Mouse (Mus musculus): Measurements from ENCODE around the gene Lrmda. TPM values are rescaled to one million over a fixed set of nuclear protein-coding genes. Genes with fewer than 3 reads are reported as not detected.
A peak's percentile ranks its signal among the peaks of the same experiment; 100 is the strongest.

The Lrmda gene
- polyA plus RNA-seq, 1 experiment from 2014 or later: 0.23 TPM

DNA sequence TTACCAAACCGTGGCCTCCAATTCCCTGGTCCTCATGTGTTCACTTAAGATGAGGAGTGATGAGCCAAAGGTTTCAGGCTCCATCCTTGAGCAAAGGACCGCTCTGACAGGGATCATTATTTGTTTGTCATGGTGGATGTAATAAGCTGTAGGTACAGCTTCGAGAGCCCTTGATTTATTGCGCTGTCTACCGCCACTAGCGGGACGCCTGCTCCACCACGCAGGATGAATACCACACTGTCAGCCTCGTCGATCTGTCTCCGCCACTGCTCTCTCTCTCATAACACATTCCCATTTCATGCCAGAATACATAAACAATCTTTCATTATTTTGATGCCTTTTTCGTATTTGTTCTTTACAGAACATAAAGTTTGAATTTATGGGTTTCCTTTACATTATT, 235.9 kb downstream of the Lrmda start:
- no peak overlapping the region for H3K4me3 ChIP-seq (ENCODE audit: low read depth, low read length)
- H3K4me1 ChIP-seq (ENCODE audit: control insufficient read depth, insufficient read depth, low read length): peaks cover 2% of the 10 kb centered on the region; the same call in 1 of the 2 replicates
- WGBS: 93% methylated on average over 12 of the region's 12 CpGs
- H3K4me2 ChIP-seq: no peak overlapping the region
- no peak for DNase-seq (ENCODE audit: low spot score, missing footprints)
- ATAC-seq (ENCODE audit: low FRiP score): no peak
- H3K36me3 ChIP-seq (ENCODE audit: control insufficient read depth, insufficient read depth, low read length): no peaks in the 10 kb centered on the region
- no peaks in the 10 kb centered on the region for H3K9me3 ChIP-seq (ENCODE audit: control insufficient read depth, low read length)
- no peaks in the 10 kb centered on the region for H3K27me3 ChIP-seq (ENCODE audit: control insufficient read depth, insufficient read depth, low read length)
- H3K27ac ChIP-seq (ENCODE audit: low read depth, low read length): no peak overlapping the region
- H3K9ac ChIP-seq (ENCODE audit: low read length): no peak overlapping the region

DNA sequence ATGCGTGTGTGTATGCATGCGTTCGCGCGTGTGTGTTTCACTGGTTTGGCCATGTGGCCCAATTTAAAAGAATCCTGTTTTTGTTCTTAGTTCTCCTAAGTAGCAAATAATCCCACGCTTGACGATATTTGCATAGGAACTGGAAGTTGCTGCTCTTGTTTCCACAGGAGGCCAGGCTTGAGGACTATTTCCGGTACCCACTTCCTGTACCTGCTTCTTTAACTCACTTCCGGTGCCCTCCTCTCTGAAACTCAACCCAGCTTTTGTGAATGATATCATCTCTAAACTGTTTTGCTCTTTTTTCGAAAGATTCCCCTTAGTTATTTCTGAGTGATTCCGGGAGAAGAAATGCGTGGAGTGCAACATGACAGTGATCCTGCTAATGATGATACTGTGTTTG, 236.8 kb downstream of the Lrmda start:
- Histone ChIP-seq H3K4me1 (ENCODE audit: control insufficient read depth, insufficient read depth, low read length) (peaks cover 2% of the 10 kb centered on the region; the same call in 1 of the 2 replicates), H3K27ac (ENCODE audit: low read depth, low read length) (no peak overlapping the region), H3K36me3 (ENCODE audit: control insufficient read depth, insufficient read depth, low read length) (no peaks in the 10 kb centered on the region), H3K4me3 (ENCODE audit: low read depth, low read length) (no peak overlapping the region), H3K27me3 (ENCODE audit: control insufficient read depth, insufficient read depth, low read length) (no peaks in the 10 kb centered on the region), H3K9me3 (ENCODE audit: control insufficient read depth, low read length) (no peaks in the 10 kb centered on the region), H3K4me2 (no peak overlapping the region), H3K9ac (ENCODE audit: low read length) (no peak overlapping the region)
- ATAC-seq (ENCODE audit: low FRiP score) (no peak), DNase-seq (ENCODE audit: low spot score, missing footprints) (no peak)
- 94% methylated on average over 12 of the region's 12 CpGs for WGBS

DNA sequence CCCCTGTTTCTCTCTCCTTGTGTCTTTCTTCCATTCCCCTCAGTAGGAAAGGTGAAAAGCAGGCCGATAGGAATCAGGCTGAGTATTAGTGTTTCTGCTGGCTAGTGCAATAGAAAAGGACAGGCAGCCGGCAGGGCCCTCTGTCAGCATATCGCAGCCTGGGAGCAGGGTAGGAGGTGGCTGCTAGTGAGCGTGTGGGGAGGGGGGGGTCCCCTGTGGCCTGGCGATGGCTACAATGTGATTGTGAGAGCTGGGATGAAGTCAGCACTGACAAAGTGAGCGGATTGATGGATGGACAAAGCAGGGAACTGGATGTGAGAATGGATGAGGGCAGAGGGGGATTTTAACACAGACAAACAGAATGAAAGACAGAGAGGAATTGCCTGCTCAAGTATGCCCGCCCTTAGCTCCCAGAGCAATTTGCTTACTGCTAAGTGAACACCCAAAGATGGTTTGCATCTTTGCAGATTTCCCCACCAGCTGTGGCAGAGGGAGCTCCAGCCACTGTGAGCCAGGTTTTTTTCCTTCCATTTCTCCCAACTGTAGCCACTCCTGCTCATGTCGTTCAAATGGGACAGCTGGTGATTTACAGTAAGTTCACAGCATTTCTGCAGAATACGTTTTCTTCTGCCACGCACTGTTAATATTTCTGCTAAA, 240.0 kb downstream of the Lrmda start:
- H3K4me3 ChIP-seq (ENCODE audit: low read depth, low read length): no peak overlapping the region
- H3K9ac ChIP-seq (ENCODE audit: low read length): no peak overlapping the region
- H3K27ac ChIP-seq (ENCODE audit: low read depth, low read length): no peak overlapping the region; the same call in 1 of the 2 replicates
- H3K9me3 ChIP-seq (ENCODE audit: control insufficient read depth, low read length): no peaks in the 10 kb centered on the region
- no peaks in the 10 kb centered on the region for H3K27me3 ChIP-seq (ENCODE audit: control insufficient read depth, insufficient read depth, low read length)
- ATAC-seq (ENCODE audit: low FRiP score) (peak; percentile 87), DNase-seq (ENCODE audit: low spot score, missing footprints) (peak; percentile 93)
- no peaks in the 10 kb centered on the region for H3K36me3 ChIP-seq (ENCODE audit: control insufficient read depth, insufficient read depth, low read length)
- H3K4me1 ChIP-seq (ENCODE audit: control insufficient read depth, insufficient read depth, low read length): peaks cover 2% of the 10 kb centered on the region; the same call in 1 of the 2 replicates
- no peak overlapping the region; the same call in 1 of the 2 replicates for H3K4me2 ChIP-seq
- 28% methylated on average over 10 of the region's 10 CpGs for WGBS

DNA sequence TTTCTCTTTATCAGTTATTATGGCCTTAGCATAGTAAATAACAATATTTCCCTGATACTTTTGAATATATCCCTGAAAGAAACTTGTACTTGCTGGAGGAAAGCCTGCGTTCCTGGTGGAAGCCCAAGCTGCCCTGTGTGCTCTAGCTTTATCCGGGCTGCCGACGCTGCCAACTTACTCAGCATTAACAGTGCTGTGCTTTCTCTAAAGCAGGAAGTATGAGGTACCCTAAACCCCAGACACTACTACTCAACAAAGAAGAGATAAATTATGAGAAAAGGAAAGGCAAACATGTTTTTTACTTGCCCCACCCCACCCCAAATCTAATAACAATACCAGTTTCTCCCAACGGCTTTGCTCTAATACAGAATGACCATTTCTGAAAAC, 240.5 kb downstream of the Lrmda start:
- ATAC-seq (ENCODE audit: low FRiP score): no peak
- Histone ChIP-seq H3K27me3 (ENCODE audit: control insufficient read depth, insufficient read depth, low read length) (no peaks in the 10 kb centered on the region), H3K4me3 (ENCODE audit: low read depth, low read length) (no peak overlapping the region), H3K9ac (ENCODE audit: low read length) (no peak overlapping the region), H3K9me3 (ENCODE audit: control insufficient read depth, low read length) (no peaks in the 10 kb centered on the region), H3K4me2 (no peak overlapping the region), H3K36me3 (ENCODE audit: control insufficient read depth, insufficient read depth, low read length) (no peaks in the 10 kb centered on the region), H3K4me1 (ENCODE audit: control insufficient read depth, insufficient read depth, low read length) (peaks cover 2% of the 10 kb centered on the region; the same call in 1 of the 2 replicates), H3K27ac (ENCODE audit: low read depth, low read length) (no peak overlapping the region)
- 72% methylated on average over 5 of the region's 5 CpGs for WGBS
- DNase-seq (ENCODE audit: low spot score, missing footprints): no peak

DNA sequence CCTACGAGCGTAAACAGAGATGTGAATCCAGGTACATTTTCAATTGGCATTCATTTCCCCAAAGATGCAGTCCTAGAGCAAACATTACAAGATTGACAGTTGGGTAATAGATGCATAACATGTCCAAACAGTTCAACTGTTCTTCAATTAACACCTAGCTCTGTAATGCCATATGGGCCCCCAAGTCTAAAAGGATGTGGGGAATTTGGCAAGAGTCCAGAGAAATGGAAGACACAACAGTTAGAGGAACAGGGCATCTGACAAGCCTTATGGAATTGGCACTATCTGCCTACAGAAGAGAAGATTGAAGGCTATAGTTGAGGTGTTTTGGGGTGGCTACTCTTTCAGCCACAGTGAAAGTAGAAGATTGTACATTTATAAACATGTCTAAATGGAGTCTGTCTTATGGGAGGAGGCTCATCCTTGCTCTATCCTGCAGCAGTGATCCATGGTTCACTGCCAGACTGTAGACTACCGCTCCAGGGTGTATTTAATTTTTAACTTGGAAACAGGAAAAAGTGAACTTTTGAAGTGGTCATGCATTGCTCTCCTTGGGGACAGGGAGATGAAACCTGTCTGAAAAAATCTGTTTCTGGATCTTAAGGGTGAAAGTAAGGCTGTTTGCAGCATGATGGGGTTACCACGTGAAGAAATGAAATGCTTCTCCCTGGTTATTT, 245.9 kb downstream of the Lrmda start:
- Histone ChIP-seq H3K27me3 (ENCODE audit: control insufficient read depth, insufficient read depth, low read length) (no peaks in the 10 kb centered on the region), H3K9ac (ENCODE audit: low read length) (no peak overlapping the region), H3K27ac (ENCODE audit: low read depth, low read length) (no peak overlapping the region), H3K4me1 (ENCODE audit: control insufficient read depth, insufficient read depth, low read length) (no peaks in the 10 kb centered on the region), H3K4me2 (no peak overlapping the region), H3K36me3 (ENCODE audit: control insufficient read depth, insufficient read depth, low read length) (no peaks in the 10 kb centered on the region), H3K9me3 (ENCODE audit: control insufficient read depth, low read length) (no peaks in the 10 kb centered on the region), H3K4me3 (ENCODE audit: low read depth, low read length) (no peak overlapping the region)
- WGBS: 90% methylated on average over 4 of the region's 4 CpGs
- no peak for DNase-seq (ENCODE audit: low spot score, missing footprints)
- ATAC-seq (ENCODE audit: low FRiP score): no peak

DNA sequence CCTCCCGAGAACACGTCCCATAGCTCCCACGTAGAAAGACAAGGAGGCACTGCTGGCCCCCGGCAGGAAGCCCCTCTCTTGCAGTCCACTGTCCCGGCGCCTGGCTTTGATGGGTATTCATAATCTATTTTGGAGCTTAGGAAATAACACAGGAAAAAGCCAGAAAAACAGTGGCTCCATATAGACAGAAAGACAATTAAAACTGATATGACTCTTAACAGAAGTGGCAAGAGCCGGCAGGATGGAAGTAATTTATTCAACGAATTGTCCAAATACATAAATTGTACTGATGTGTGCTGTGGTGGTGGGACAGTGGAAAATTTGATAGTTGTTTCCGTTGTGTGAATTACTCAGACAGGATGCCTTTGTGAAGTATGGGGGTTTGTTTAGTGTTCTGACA, 250.3 kb downstream of the Lrmda start:
- Histone ChIP-seq H3K4me1 (ENCODE audit: control insufficient read depth, insufficient read depth, low read length) (no peaks in the 10 kb centered on the region), H3K27me3 (ENCODE audit: control insufficient read depth, insufficient read depth, low read length) (no peaks in the 10 kb centered on the region), H3K27ac (ENCODE audit: low read depth, low read length) (no peak overlapping the region), H3K4me3 (ENCODE audit: low read depth, low read length) (no peak overlapping the region), H3K4me2 (no peak overlapping the region), H3K36me3 (ENCODE audit: control insufficient read depth, insufficient read depth, low read length) (no peaks in the 10 kb centered on the region), H3K9me3 (ENCODE audit: control insufficient read depth, low read length) (no peaks in the 10 kb centered on the region), H3K9ac (ENCODE audit: low read length) (no peak overlapping the region)
- 90% methylated on average over 9 of the region's 9 CpGs for WGBS
- DNase-seq (ENCODE audit: low spot score, missing footprints): no peak
- ATAC-seq (ENCODE audit: low FRiP score): no peak

DNA sequence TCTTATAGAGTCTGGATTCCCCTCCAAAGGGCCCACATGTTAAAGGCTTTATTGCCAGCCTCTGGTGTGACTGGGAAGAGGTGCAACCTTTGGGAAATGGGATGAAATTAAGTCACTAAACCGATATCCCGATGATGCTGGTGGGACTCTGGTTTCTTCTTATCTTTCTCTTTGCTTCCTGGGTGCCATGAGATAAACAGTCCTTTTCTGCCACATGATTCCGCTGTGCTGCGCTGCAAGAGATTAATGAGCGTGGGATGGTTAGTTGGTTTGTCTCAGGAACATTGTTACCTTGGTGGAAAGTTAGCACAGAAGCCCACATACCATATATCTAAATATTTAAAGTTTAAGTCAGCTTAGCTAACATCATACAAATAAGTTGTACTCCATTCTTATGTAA, 258.5 kb downstream of the Lrmda start:
- Histone ChIP-seq H3K27me3 (ENCODE audit: control insufficient read depth, insufficient read depth, low read length) (no peaks in the 10 kb centered on the region; the same call in 1 of the 2 replicates), H3K4me3 (ENCODE audit: low read depth, low read length) (no peak overlapping the region), H3K4me1 (ENCODE audit: control insufficient read depth, insufficient read depth, low read length) (peaks cover under 1% of the 10 kb centered on the region; the same call in 1 of the 2 replicates), H3K9ac (ENCODE audit: low read length) (no peak overlapping the region), H3K9me3 (ENCODE audit: control insufficient read depth, low read length) (no peaks in the 10 kb centered on the region), H3K27ac (ENCODE audit: low read depth, low read length) (no peak overlapping the region), H3K4me2 (no peak overlapping the region), H3K36me3 (ENCODE audit: control insufficient read depth, insufficient read depth, low read length) (no peaks in the 10 kb centered on the region)
- DNase-seq (ENCODE audit: low spot score, missing footprints) (no peak), ATAC-seq (ENCODE audit: low FRiP score) (no peak)
- WGBS: 92% methylated on average over 5 of the region's 5 CpGs

DNA sequence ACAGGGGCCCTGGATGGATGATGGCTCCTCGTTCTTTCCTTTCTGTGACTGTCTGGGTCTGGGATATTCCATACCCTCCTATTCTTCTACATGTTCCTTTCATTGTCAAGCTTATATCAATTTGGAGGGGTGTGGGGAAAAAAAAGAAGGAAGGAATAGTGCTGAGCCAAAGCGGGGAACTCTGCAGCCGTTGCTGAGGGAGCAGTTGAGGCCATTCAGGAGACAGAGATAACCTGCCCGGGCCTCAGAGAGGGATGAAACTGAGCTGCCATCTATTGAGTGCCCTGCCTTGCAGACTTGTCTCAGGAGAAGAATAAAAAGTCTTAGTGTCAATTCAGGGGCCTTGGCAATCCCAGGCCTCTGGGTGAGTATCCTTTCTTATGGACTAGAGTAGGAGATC, 260.1 kb downstream of the Lrmda start:
- H3K9ac ChIP-seq (ENCODE audit: low read length): no peak overlapping the region
- whole genome bisulfite sequencing: 87% methylated on average over 4 of the region's 4 CpGs
- H3K36me3 ChIP-seq (ENCODE audit: control insufficient read depth, insufficient read depth, low read length): no peaks in the 10 kb centered on the region
- H3K4me1 ChIP-seq (ENCODE audit: control insufficient read depth, insufficient read depth, low read length): peaks cover 2% of the 10 kb centered on the region; the same call in 1 of the 2 replicates
- ATAC-seq (ENCODE audit: low FRiP score) (no peak), DNase-seq (ENCODE audit: low spot score, missing footprints) (peak; percentile 37)
- H3K4me3 ChIP-seq (ENCODE audit: low read depth, low read length): no peak overlapping the region
- H3K4me2 ChIP-seq: no peak overlapping the region
- no peak overlapping the region for H3K27ac ChIP-seq (ENCODE audit: low read depth, low read length)
- no peaks in the 10 kb centered on the region for H3K9me3 ChIP-seq (ENCODE audit: control insufficient read depth, low read length)
- H3K27me3 ChIP-seq (ENCODE audit: control insufficient read depth, insufficient read depth, low read length): no peaks in the 10 kb centered on the region; the same call in 1 of the 2 replicates

DNA sequence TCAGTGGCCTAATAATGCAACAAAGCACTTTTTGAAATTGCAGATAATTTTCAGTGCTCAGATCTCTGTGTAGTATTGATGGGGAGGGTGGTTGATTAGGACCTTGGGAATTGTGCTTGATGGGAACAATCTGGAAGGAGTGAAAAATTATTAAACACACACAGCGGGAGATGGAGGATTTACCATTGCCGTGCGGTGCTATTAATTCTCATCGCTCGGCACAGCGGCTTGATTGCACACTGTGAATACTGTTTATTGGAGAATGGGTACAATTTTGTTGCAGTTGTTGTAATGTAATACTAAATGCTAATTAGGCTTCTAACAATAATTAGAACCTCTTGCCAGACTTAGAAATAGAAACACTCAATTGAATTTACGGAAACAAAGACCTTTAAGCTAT, 262.1 kb downstream of the Lrmda start:
- DNase-seq (ENCODE audit: low spot score, missing footprints) (peak; percentile 61), ATAC-seq (ENCODE audit: low FRiP score) (no peak)
- no peaks in the 10 kb centered on the region for H3K36me3 ChIP-seq (ENCODE audit: control insufficient read depth, insufficient read depth, low read length)
- H3K9ac ChIP-seq (ENCODE audit: low read length): no peak overlapping the region
- no peak overlapping the region for H3K4me3 ChIP-seq (ENCODE audit: low read depth, low read length)
- no peak overlapping the region for H3K27ac ChIP-seq (ENCODE audit: low read depth, low read length)
- H3K4me2 ChIP-seq: no peak overlapping the region
- H3K4me1 ChIP-seq (ENCODE audit: control insufficient read depth, insufficient read depth, low read length): peaks cover 2% of the 10 kb centered on the region; the same call in 1 of the 2 replicates
- whole genome bisulfite sequencing: 79% methylated on average over 7 of the region's 7 CpGs
- no peaks in the 10 kb centered on the region; the same call in 1 of the 2 replicates for H3K27me3 ChIP-seq (ENCODE audit: control insufficient read depth, insufficient read depth, low read length)
- no peaks in the 10 kb centered on the region for H3K9me3 ChIP-seq (ENCODE audit: control insufficient read depth, low read length)

Data from midbrain, embryonic 11.5 days (tissue).